Mouse (Mus musculus): Measurements from ENCODE around the gene Gm20532.

DNA sequence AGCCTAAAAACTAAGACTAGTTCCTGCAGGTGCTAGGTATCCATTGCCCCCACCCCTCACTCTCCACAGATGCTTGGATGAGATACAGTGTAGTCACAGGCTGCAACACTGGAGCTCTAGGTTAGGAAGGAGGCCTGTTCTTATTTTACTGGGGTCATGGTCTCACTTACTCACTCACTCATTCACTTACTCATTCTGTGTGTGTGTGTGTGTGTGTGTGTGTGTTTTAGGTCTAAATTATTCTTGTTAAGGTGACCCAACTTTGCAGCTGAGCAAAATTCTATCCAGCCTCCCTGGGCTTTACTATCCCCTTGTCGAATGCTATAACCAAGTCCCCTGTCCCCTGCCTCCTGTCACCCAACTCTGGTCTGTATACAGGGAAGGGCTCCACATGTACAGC, 15.2 kb downstream of the Gm20532 start:
- no peak for TF ChIP-seq POLR2A (IDR thresholded peaks at IDR 0.05; ENCODE audit: borderline replicate concordance, extremely low read depth, insufficient read depth, insufficient read length, poor library complexity, severe bottlenecking)
- TF ChIP-seq CTCF (IDR thresholded peaks at IDR 0.05; ENCODE audit: borderline replicate concordance, extremely low read depth, insufficient read depth, insufficient read length) = no peak

Data from brain, embryonic 14.5 days (tissue).